Mouse (Mus musculus) lung, embryonic 16.5 days (tissue): ENCODE measurements around the gene Large1. TPM values are rescaled to one million over a fixed set of nuclear protein-coding genes. Genes with fewer than 3 reads are reported as not detected.

Experiments
- microRNA-seq: library from miRNA; unstranded; fragments of <30 nt; microRNA quantifications from one replicate; pipeline ENCODE4, GENCODE M21; 2016
- polyA plus RNA-seq: library from polyadenylated mRNA; unstranded; fragments of >200 nt; fragmentation: Nextera tagmentation; extraction: Ambion mirVana; gene quantifications from 2 replicates; pipeline ENCODE4 v1.2.1, GENCODE M21; 2015

The Large1 gene
- polyA plus RNA-seq, 1 experiment from 2014 or later: 5.1 TPM

Small RNA genes lying within 50 kb of the gene (microRNA-seq; reads per million reads assigned to microRNA genes)
- not detected for gene Mir28b
